Mouse (Mus musculus) liver, embryonic 16.5 days (tissue): ENCODE measurements around the gene Cxcr6. TPM values are rescaled to one million over a fixed set of nuclear protein-coding genes. Genes with fewer than 3 reads are reported as not detected.

Experiments used
- ATAC-seq: fragments of 200-750 bp; cut with Nextera tagmentation; 2 replicates; pipeline ENCODE4 v1.8.0; 2017; ENCODE audit warnings: low read depth, mild to moderate bottlenecking, moderate number of reproducible peaks, moderate library complexity
- H3K27ac ChIP-seq: fragments of 300-500 bp; sonication (generic); 2 replicates; pipeline ENCODE4 v1.5.1; 2014; ENCODE audit warnings: mild to moderate bottlenecking, low read length
- H3K27me3 ChIP-seq: fragments of 300-500 bp; sonication (generic); 2 replicates; pipeline ENCODE4 v1.6.1; 2014; ENCODE audit warnings: low read depth, low read length, mixed read lengths; ENCODE audit not compliant: control insufficient read depth, insufficient read depth
- H3K36me3 ChIP-seq: fragments of 300-500 bp; sonication (generic); 2 replicates; pipeline ENCODE4 v1.6.1; 2014; ENCODE audit warnings: mild to moderate bottlenecking; ENCODE audit not compliant: control insufficient read depth, insufficient read depth
- H3K4me1 ChIP-seq: fragments of 300-500 bp; sonication (generic); 2 replicates; pipeline ENCODE4 v1.6.1; 2014; ENCODE audit warnings: low read depth, low read length, mixed read lengths; ENCODE audit not compliant: control insufficient read depth
- H3K4me2 ChIP-seq: fragments of 300-500 bp; sonication (generic); 2 replicates; pipeline ENCODE4 v1.6.1; 2014; ENCODE audit warnings: low read depth, low read length, mixed read lengths
- H3K4me3 ChIP-seq: fragments of 300-500 bp; sonication (generic); 2 replicates; pipeline ENCODE4 v1.5.1; 2014; ENCODE audit warnings: low read depth, mild to moderate bottlenecking, low read length
- H3K9ac ChIP-seq: fragments of 300-500 bp; sonication (generic); 2 replicates; pipeline ENCODE4 v1.6.1; 2014; ENCODE audit warnings: low read depth, low read length
- H3K9me3 ChIP-seq: fragments of 300-500 bp; sonication (generic); replicated peaks from 2 replicates; pipeline ENCODE4 v1.6.1; 2016; ENCODE audit warnings: low read length; ENCODE audit not compliant: control insufficient read depth
- WGBS: fragments of 180-500 bp; shearing (Covaris S2); extraction: QIAGEN DNeasy Blood & Tissue Kit; methylation state at CpG from one replicate; pipeline ENCODE4 v1.1.7; 2014; ENCODE audit not compliant: insufficient replicate concordance; 5-methylcytosine and 5-hydroxymethylcytosine counted together
- polyA plus RNA-seq: library from polyadenylated mRNA; unstranded; fragments of >200 nt; fragmentation: Nextera tagmentation; extraction: Ambion mirVana; gene quantifications from 2 replicates; pipeline ENCODE4 v1.2.1, GENCODE M21; 2015

The Cxcr6 gene
- 0.13 and 0.22 TPM in 2 replicates for polyA plus RNA-seq

GRCm38 (mm10) chr9:123806267-123806666 is at the start of gene Cxcr6:
Gene Cxcr6 (plus strand): TSS chr9:123806475.
- no peaks in the 10 kb centered on the region for H3K4me1 ChIP-seq
- H3K9me3 ChIP-seq: no peaks in the 10 kb centered on the region
- no peak within 1 kb of the TSS for H3K27ac ChIP-seq
- no peak within 1 kb of the TSS for H3K4me2 ChIP-seq
- ATAC-seq: no peak
- H3K4me3 ChIP-seq: no peak within 1 kb of the TSS
- no peak within 1 kb of the TSS for H3K9ac ChIP-seq
- 81% methylated on average over 5 of the region's 5 CpGs for WGBS
- H3K36me3 ChIP-seq: no peaks in the 10 kb centered on the region
- no peaks in the 10 kb centered on the region for H3K27me3 ChIP-seq

GRCm38 (mm10) chr9:123756752-123757151 is 49.5 kb upstream of the Cxcr6 start:
- no peaks in the 10 kb centered on the region for H3K4me1 ChIP-seq
- H3K27me3 ChIP-seq: no peaks in the 10 kb centered on the region
- no peak overlapping the region for H3K27ac ChIP-seq
- H3K4me2 ChIP-seq: no peak overlapping the region
- H3K36me3 ChIP-seq: no peaks in the 10 kb centered on the region
- no peak for ATAC-seq
- H3K9ac ChIP-seq: no peak overlapping the region
- no peaks in the 10 kb centered on the region for H3K9me3 ChIP-seq
- 28% methylated on average over 3 of the region's 3 CpGs for WGBS
- H3K4me3 ChIP-seq: no peak overlapping the region

- Histone ChIP-seq H3K4me1 (no peaks in the 10 kb centered on the region), H3K36me3 (no peaks in the 10 kb centered on the region), H3K9ac (no peak overlapping the region), H3K4me2 (no peak overlapping the region), H3K4me3 (no peak overlapping the region), H3K27ac (no peak overlapping the region), H3K9me3 (no peaks in the 10 kb centered on the region), H3K27me3 (no peaks in the 10 kb centered on the region)
- 35% methylated on average over 2 of the region's 2 CpGs for WGBS
- no peak for ATAC-seq
Measured at GRCm38 (mm10) chr9:123757326-123757725, 48.9 kb upstream of the Cxcr6 start.

- Histone ChIP-seq H3K27ac (no peak overlapping the region), H3K27me3 (no peaks in the 10 kb centered on the region), H3K9me3 (no peaks in the 10 kb centered on the region), H3K4me3 (no peak overlapping the region), H3K9ac (no peak overlapping the region), H3K4me2 (no peak overlapping the region), H3K36me3 (no peaks in the 10 kb centered on the region), H3K4me1 (no peaks in the 10 kb centered on the region)
- 54% methylated on average over 1 of the region's 1 CpGs for WGBS
- ATAC-seq: no peak
Measured at GRCm38 (mm10) chr9:123758156-123758555, 48.1 kb upstream of the Cxcr6 start.

GRCm38 (mm10) chr9:123758645-123759044 is 47.6 kb upstream of the Cxcr6 start:
- no peaks in the 10 kb centered on the region for H3K4me1 ChIP-seq
- H3K9me3 ChIP-seq: no peaks in the 10 kb centered on the region
- H3K36me3 ChIP-seq: no peaks in the 10 kb centered on the region
- no peak overlapping the region for H3K9ac ChIP-seq
- H3K27ac ChIP-seq: no peak overlapping the region
- no peak for ATAC-seq
- no peak overlapping the region for H3K4me3 ChIP-seq
- H3K4me2 ChIP-seq: no peak overlapping the region
- 52% methylated on average over 4 of the region's 4 CpGs for WGBS
- H3K27me3 ChIP-seq: no peaks in the 10 kb centered on the region

- Histone ChIP-seq H3K27ac (no peak overlapping the region), H3K27me3 (no peaks in the 10 kb centered on the region), H3K4me3 (no peak overlapping the region), H3K36me3 (no peaks in the 10 kb centered on the region), H3K9ac (no peak overlapping the region), H3K4me1 (no peaks in the 10 kb centered on the region), H3K4me2 (no peak overlapping the region), H3K9me3 (no peaks in the 10 kb centered on the region)
- no peak for ATAC-seq
- WGBS: 55% methylated on average over 3 of the region's 3 CpGs
Measured at GRCm38 (mm10) chr9:123760806-123761205, 45.5 kb upstream of the Cxcr6 start.

GRCm38 (mm10) chr9:123762886-123763285 is 43.4 kb upstream of the Cxcr6 start:
- no peaks in the 10 kb centered on the region for H3K9me3 ChIP-seq
- no peak overlapping the region for H3K27ac ChIP-seq
- no peaks in the 10 kb centered on the region for H3K36me3 ChIP-seq
- H3K4me2 ChIP-seq: no peak overlapping the region
- no peak overlapping the region for H3K4me3 ChIP-seq
- no peak for ATAC-seq
- H3K4me1 ChIP-seq: no peaks in the 10 kb centered on the region
- no peak overlapping the region for H3K9ac ChIP-seq
- WGBS: 82% methylated on average over 4 of the region's 4 CpGs
- H3K27me3 ChIP-seq: no peaks in the 10 kb centered on the region

- WGBS: 48% methylated on average over 3 of the region's 3 CpGs
- H3K4me2 ChIP-seq: no peak overlapping the region
- ATAC-seq: no peak
- H3K36me3 ChIP-seq: no peaks in the 10 kb centered on the region
- no peaks in the 10 kb centered on the region for H3K4me1 ChIP-seq
- no peak overlapping the region for H3K4me3 ChIP-seq
- H3K9me3 ChIP-seq: no peaks in the 10 kb centered on the region
- H3K27me3 ChIP-seq: no peaks in the 10 kb centered on the region
- H3K9ac ChIP-seq: no peak overlapping the region
- no peak overlapping the region for H3K27ac ChIP-seq
Measured at GRCm38 (mm10) chr9:123763771-123764170, 42.5 kb upstream of the Cxcr6 start.

GRCm38 (mm10) chr9:123766996-123767395 is 39.3 kb upstream of the Cxcr6 start:
- H3K9me3 ChIP-seq: no peaks in the 10 kb centered on the region
- no peak for ATAC-seq
- no peak overlapping the region for H3K27ac ChIP-seq
- H3K4me2 ChIP-seq: no peak overlapping the region
- WGBS: 62% methylated on average over 3 of the region's 3 CpGs
- no peaks in the 10 kb centered on the region for H3K4me1 ChIP-seq
- no peak overlapping the region for H3K9ac ChIP-seq
- H3K27me3 ChIP-seq: no peaks in the 10 kb centered on the region
- H3K4me3 ChIP-seq: no peak overlapping the region
- H3K36me3 ChIP-seq: no peaks in the 10 kb centered on the region
